Mouse (Mus musculus) adrenal gland, postnatal 36 days (tissue): ENCODE measurements around the gene Fam3b. TPM values are rescaled to one million over a fixed set of nuclear protein-coding genes. Genes with fewer than 3 reads are reported as not detected.

Experiments used
- DNase-seq, 2 experiments: peaks; one replicate each; pipeline ENCODE4 v3.0.0; 2021; ENCODE audit warnings: mixed read lengths in 1 of 2
- total RNA-seq, 2 experiments: library from RNA; stranded (reverse); gene quantifications; 2 replicates each; pipeline ENCODE4 v1.2.3; 2021

Gene Fam3b
- total RNA-seq, 2 experiments from 2014 or later, result not detected

GRCm38 (mm10) chr16:97492369-97492768 lies 22.2 kb downstream of the Fam3b start:
- DNase-seq, result no peak

- no peak for DNase-seq
Measured at GRCm38 (mm10) chr16:97478655-97479054, 36.0 kb downstream of the Fam3b start.

- DNase-seq, result peak; percentile 14 to 28
Measured at GRCm38 (mm10) chr16:97476524-97476923, 38.1 kb downstream of the Fam3b start.

GRCm38 (mm10) chr16:97475581-97475980 lies 39.0 kb downstream of the Fam3b start:
- peak; percentile 86 to 89 for DNase-seq

GRCm38 (mm10) chr16:97474671-97475070 lies 39.9 kb downstream of the Fam3b start:
- DNase-seq, result peak in 1 of 2 experiments; percentile 14

- no peak for DNase-seq
Measured at GRCm38 (mm10) chr16:97467993-97468791, 46.4 kb downstream of the Fam3b start.

GRCm38 (mm10) chr16:97467472-97467871 lies 47.1 kb downstream of the Fam3b start:
- DNase-seq, result no peak

GRCm38 (mm10) chr16:97466182-97466957 lies 48.2 kb downstream of the Fam3b start:
- DNase-seq, result no peak

- DNase-seq, result no peak
Measured at GRCm38 (mm10) chr16:97462481-97463181, 52.0 kb downstream of the Fam3b start, which contains the start of gene Mx1. Mx1 (minus strand) TSS chr16:97462907.

GRCm38 (mm10) chr16:97461271-97461670 lies 53.3 kb downstream of the Fam3b start:
- DNase-seq, result no peak

GRCm38 (mm10) chr16:97459831-97460230 lies 54.8 kb downstream of the Fam3b start:
- no peak for DNase-seq

GRCm38 (mm10) chr16:97447386-97447785 lies 67.2 kb downstream of the Fam3b start:
- DNase-seq, result no peak

- peak; percentile 22 to 58 for DNase-seq
Measured at GRCm38 (mm10) chr16:97443670-97444263, 70.8 kb downstream of the Fam3b start.

- no peak for DNase-seq
Measured at GRCm38 (mm10) chr16:97441967-97442366, 72.6 kb downstream of the Fam3b start.

- DNase-seq, result no peak
Measured at GRCm38 (mm10) chr16:97438191-97438590, 76.4 kb downstream of the Fam3b start.

- no peak for DNase-seq
Measured at GRCm38 (mm10) chr16:97437448-97438056, 77.1 kb downstream of the Fam3b start.

- DNase-seq, result no peak
Measured at GRCm38 (mm10) chr16:97434206-97434605, 80.4 kb downstream of the Fam3b start.

- DNase-seq, result peak; percentile 81
Measured at GRCm38 (mm10) chr16:97431328-97431727, 83.3 kb downstream of the Fam3b start.

GRCm38 (mm10) chr16:97430091-97430490 lies 84.5 kb downstream of the Fam3b start:
- no peak for DNase-seq

GRCm38 (mm10) chr16:97428026-97428425 lies 86.6 kb downstream of the Fam3b start:
- no peak for DNase-seq

GRCm38 (mm10) chr16:97423627-97424026 lies 91.0 kb downstream of the Fam3b start:
- no peak for DNase-seq

- DNase-seq, result no peak
Measured at GRCm38 (mm10) chr16:97421671-97422070, 92.9 kb downstream of the Fam3b start.
